Mouse (Mus musculus) lung, embryonic 14.5 days (tissue): Measurements from ENCODE around the gene Cyb5b. TPM values are rescaled to one million over a fixed set of nuclear protein-coding genes. Genes with fewer than 3 reads are reported as not detected.
"Not testable (repeated sequence)": the region's sequence is repeated elsewhere in the genome, so short reads cannot be mapped to it uniquely, and the experiment has no call there.

Experiments used
- ATAC-seq: fragments of 200-750 bp; cut with Nextera tagmentation; 2 replicates; pipeline ENCODE4 v1.8.0; 2017; ENCODE audit warnings: mild to moderate bottlenecking, moderate TSS enrichment, moderate library complexity; ENCODE audit not compliant: insufficient read depth
- DNase-seq: peaks from one replicate; pipeline ENCODE4 v3.0.0-alpha.2; 2015
- H3K27ac ChIP-seq: fragments of 300-500 bp; sonication (generic); 2 replicates; pipeline ENCODE4 v1.5.1; 2014; ENCODE audit warnings: low read depth, mild to moderate bottlenecking, moderate library complexity
- H3K27me3 ChIP-seq: fragments of 300-500 bp; sonication (generic); 2 replicates; pipeline ENCODE4 v1.6.1; 2014; ENCODE audit warnings: low read length, control low read depth; ENCODE audit not compliant: insufficient read depth
- H3K36me3 ChIP-seq: fragments of 300-500 bp; sonication (generic); 2 replicates; pipeline ENCODE4 v1.6.1; 2014; ENCODE audit warnings: control low read depth; ENCODE audit not compliant: insufficient read depth
- H3K4me1 ChIP-seq: fragments of 300-500 bp; sonication (generic); 2 replicates; pipeline ENCODE4 v1.6.1; 2014; ENCODE audit warnings: antibody characterized with exemption, control low read depth; ENCODE audit not compliant: insufficient read depth
- H3K4me2 ChIP-seq: fragments of 300-500 bp; sonication (generic); 2 replicates; pipeline ENCODE4 v1.6.1; 2014; ENCODE audit warnings: mild to moderate bottlenecking
- H3K4me3 ChIP-seq: fragments of 300-500 bp; sonication (generic); 2 replicates; pipeline ENCODE4 v1.5.1; 2014; ENCODE audit warnings: low read depth, low read length
- H3K9ac ChIP-seq: fragments of 300-500 bp; sonication (generic); 2 replicates; pipeline ENCODE4 v1.6.1; 2014
- H3K9me3 ChIP-seq: fragments of 300-500 bp; sonication (generic); 2 replicates; pipeline ENCODE4 v1.6.1; 2016; ENCODE audit warnings: low read depth, low read length, control low read depth
- CTCF ChIP-seq: IDR thresholded peaks from 2 replicates; pipeline ENCODE4 v1.5.1; 2016; ENCODE audit warnings: antibody characterized with exemption, low read depth
- WGBS: fragments of 180-500 bp; shearing (Covaris S2); extraction: QIAGEN DNeasy Blood & Tissue Kit; methylation state at CpG from one replicate; pipeline ENCODE4 v1.1.7; 2014; 5-methylcytosine and 5-hydroxymethylcytosine counted together
- polyA plus RNA-seq: library from polyadenylated mRNA; unstranded; fragments of >200 nt; fragmentation: Nextera tagmentation; extraction: Ambion mirVana; gene quantifications from 2 replicates; pipeline ENCODE4 v1.2.1, GENCODE M21; 2014

Cyb5b gene
- polyA plus RNA-seq = 115 and 117 TPM in 2 replicates

DNA sequence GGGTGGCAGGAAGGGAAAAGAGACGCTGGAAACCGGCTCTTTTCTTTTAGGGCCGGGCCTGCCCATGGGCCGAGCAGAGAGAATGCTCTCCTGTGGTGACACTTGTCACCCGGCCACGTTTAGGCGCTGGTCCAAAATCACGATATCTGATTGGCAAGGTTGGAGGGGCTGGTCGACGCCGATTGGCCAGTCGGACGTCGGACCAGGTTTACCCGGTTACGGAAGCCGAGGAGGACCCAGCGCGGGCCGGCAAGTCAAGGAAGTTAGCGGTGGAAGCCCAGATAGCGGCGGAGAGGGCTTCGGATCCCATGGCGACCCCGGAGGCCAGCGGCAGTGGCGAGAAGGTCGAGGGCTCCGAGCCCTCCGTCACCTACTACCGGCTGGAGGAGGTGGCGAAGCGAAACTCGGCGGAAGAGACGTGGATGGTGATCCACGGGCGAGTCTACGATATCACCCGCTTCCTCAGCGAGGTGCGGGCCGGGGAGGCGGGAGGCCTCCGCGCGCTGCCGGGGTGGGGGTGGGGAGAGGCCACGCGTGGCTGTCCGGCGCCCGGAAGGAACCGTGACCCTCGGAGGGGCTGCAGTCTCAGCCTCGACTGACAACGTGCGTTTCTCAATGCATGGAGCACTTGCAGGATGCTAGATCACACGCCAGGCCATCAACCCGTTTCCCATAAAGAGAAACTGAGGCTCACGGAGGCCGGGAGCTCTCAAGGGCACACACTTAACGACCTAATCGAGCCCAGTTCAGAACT, at the start of gene Cyb5b:
TSS of gene Cyb5b (plus strand) at position 237 of the 754 bp plus-strand sequence.
- ATAC-seq = peak; percentile 97
- Histone ChIP-seq H3K4me1 (0 out of 2 replicates have a peak, but pooled peaks cover 3% of the 10 kb centered on the region), H3K9ac (peak within 1 kb of the TSS; percentile 91), H3K9me3 (no peaks in the 10 kb centered on the region), H3K27ac (peak within 1 kb of the TSS; percentile 74), H3K36me3 (peaks cover 22% of the 10 kb centered on the region), H3K27me3 (no peaks in the 10 kb centered on the region), H3K4me2 (peak within 1 kb of the TSS; percentile 72), H3K4me3 (peak within 1 kb of the TSS; percentile 94)
- DNase-seq = peak; percentile 98
- no peak for TF ChIP-seq CTCF
- under 1% methylated on average over 65 of the region's 65 CpGs for WGBS

DNA sequence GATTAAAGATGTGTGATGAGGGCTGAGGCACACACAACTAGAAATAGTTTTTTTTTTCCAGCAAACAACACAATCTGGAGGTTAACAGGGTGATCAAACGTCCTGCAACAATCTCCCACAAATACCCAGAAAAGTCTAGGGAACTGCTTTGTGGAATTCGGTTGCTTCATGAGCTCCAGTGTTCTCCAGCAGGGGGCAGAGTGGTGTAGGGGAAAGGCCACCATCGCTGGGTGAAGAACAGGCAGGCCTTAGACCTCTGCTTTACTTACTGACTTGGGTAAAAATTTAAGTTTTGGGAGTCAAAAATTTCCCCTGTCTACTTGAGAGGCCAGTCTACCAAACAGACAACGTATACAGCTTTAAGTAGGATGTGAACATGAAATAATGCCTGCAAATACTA, 45.9 kb upstream of the Cyb5b start:
- no peak overlapping the region for H3K9ac ChIP-seq
- peak; percentile 90 for TF ChIP-seq CTCF
- peaks cover 4% of the 10 kb centered on the region; the same call in 1 of the 2 replicates for H3K4me1 ChIP-seq
- no peak overlapping the region for H3K4me3 ChIP-seq
- DNase-seq (peak; percentile 89), ATAC-seq (no peak)
- 7% methylated on average over 4 of the region's 4 CpGs for WGBS
- no peak overlapping the region for H3K27ac ChIP-seq
- H3K9me3 ChIP-seq = no peaks in the 10 kb centered on the region
- no peaks in the 10 kb centered on the region for H3K36me3 ChIP-seq
- no peaks in the 10 kb centered on the region for H3K27me3 ChIP-seq
- H3K4me2 ChIP-seq = no peak overlapping the region

DNA sequence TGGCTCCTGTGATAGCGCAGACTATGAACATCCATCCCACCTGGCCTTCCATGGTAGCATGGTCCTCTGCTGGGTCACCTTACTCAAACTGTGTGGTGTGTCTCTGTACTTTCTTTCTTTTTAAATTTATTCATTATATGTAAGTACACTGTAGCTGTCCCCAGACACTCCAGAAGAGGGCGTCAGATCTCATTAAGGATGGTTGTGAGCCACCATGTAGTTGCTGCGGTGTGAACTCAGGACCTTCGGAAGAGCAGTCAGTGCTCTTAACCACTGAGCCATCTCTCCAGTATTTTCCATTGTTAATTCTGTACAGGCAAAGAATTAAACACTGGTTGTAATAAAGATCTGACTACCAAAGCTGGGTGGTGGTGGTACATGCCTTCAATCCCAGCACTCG, 42.4 kb upstream of the Cyb5b start:
- WGBS = 91% methylated on average over 5 of the region's 5 CpGs
- H3K4me1 ChIP-seq, H3K9me3 ChIP-seq, H3K27me3 ChIP-seq, H3K27ac ChIP-seq, ATAC-seq, H3K36me3 ChIP-seq, H3K4me2 ChIP-seq, DNase-seq, H3K9ac ChIP-seq, H3K4me3 ChIP-seq: not testable (repeated sequence)

DNA sequence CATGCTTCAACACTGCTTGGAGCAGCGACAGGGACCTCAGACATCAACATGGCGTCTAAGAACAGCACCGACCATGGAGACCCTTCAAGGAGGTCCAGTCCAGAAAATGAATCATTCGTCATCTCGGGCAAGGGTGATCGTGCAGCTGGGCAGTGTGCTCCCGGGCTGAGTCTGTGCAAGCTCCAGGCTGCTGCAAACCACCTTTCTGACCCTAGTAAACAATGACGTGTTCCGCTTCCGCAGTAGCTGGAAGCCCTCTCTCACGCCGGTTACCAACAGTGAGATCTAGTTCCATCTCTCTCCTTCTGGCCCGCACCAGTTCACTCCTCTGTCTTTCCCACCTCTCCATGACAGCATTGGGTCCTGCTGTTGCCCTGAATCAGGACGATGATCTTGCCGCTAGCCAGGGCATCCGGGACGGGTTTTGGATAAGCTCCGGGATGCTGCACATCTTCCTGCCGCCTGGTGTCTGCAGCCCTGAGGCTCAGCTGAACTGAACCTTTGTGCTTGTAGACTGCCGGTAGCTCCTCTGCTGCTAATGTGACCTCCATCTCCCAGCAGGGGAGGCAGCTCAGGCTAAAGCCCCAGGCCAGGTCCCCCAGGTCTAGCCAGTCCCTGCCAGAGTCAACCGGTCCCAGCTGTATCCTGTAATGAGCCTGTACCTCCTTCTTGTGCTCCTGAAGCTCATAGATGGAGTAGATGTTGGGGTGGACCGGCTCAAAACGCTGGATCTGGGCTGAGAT, 41.3 kb upstream of the Cyb5b start:
- no peaks in the 10 kb centered on the region for H3K9me3 ChIP-seq
- peak; percentile 68; the same call in 1 of the 2 replicates for ATAC-seq
- 36% methylated on average over 23 of the region's 23 CpGs for WGBS
- H3K27ac ChIP-seq = no peak overlapping the region
- peak overlapping the region; percentile 11; the same call in 1 of the 2 replicates for H3K4me3 ChIP-seq
- peaks cover 4% of the 10 kb centered on the region for H3K4me1 ChIP-seq
- TF ChIP-seq CTCF = 0 out of 2 replicates have a peak, but pooled peaks have one; percentile 7
- no peaks in the 10 kb centered on the region for H3K27me3 ChIP-seq
- no peaks in the 10 kb centered on the region for H3K36me3 ChIP-seq
- H3K9ac ChIP-seq = no peak overlapping the region; the same call in 1 of the 2 replicates
- H3K4me2 ChIP-seq = peak overlapping the region; percentile 55
- DNase-seq = peak; percentile 64

DNA sequence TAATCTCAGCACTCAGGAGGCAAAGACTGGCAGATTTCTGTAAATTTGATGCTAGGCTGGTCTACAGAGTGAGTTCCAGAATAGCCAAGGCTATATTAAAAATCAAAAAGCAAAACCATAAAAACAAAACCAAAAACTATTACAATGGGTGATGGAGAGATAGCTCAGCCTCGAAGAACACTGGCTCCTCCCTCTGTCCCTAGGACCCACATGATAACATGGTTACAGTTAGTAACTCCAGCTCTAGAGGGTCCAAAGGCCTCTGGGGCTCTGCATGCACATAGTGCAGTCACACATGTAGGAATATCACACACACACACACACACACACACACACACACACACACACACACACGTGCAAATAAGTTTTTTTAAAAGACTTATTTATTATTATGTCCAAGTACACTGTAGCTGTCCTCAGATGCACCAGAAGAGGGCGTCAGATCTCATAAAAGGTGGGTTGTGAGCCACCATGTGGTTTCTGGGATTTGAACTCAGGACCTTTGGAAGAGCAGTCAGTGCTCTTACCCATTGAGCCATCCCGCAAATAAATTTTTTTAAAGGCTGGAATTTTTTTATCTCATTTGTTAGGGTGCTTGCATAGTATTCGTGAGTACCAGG, 40.5 kb upstream of the Cyb5b start:
- DNase-seq (no peak), ATAC-seq (no peak)
- Histone ChIP-seq H3K9me3 (no peaks in the 10 kb centered on the region), H3K4me2 (no peak overlapping the region), H3K27me3 (no peaks in the 10 kb centered on the region), H3K4me1 (peaks cover 11% of the 10 kb centered on the region), H3K36me3 (no peaks in the 10 kb centered on the region), H3K9ac (no peak overlapping the region), H3K4me3 (no peak overlapping the region), H3K27ac (no peak overlapping the region)
- no peak for TF ChIP-seq CTCF
- 74% methylated on average over 5 of the region's 5 CpGs for WGBS

DNA sequence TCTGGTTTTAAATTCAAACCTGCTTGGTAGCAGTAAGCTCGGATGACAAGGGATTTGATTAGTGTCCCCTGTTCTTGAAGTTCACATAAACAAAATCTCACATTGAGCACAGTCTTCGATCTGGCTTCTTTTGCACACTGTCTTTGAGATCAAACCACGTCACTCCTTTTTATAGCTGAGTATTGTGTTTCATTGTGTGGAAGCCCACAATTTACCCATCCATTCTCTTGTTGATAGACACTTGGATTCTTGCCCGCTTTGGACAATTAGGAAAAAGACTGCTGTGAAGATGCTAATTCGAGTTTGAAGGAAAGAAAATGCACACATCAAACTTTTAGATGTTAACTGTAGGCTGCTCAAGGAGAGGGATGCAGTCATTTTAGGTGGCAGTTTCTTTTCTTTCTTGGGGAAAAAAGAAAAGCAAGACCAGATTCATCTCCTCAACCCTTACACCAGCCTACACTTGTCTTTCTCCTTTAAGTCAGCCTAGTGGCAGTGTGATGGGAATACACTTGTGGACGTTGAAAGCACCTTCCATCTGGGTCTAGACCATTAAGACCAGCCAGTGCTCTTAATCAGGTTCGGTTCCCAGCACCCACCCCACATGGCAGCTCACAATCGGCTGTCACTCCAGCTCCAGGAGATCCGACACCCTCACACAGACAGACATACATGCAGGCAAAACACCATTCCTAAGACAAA, 39.7 kb upstream of the Cyb5b start:
- no peak for ATAC-seq
- 55% methylated on average over 9 of the region's 9 CpGs for WGBS
- Histone ChIP-seq H3K27me3 (no peaks in the 10 kb centered on the region), H3K36me3 (no peaks in the 10 kb centered on the region), H3K4me1 (peaks cover 11% of the 10 kb centered on the region), H3K27ac (no peak overlapping the region), H3K4me3 (no peak overlapping the region), H3K9ac (no peak overlapping the region), H3K4me2 (no peak overlapping the region), H3K9me3 (no peaks in the 10 kb centered on the region)
- TF ChIP-seq CTCF = no peak
- no peak for DNase-seq
